Mouse (Mus musculus): ENCODE results near the gene Ctc1. TPM values are rescaled to one million over a fixed set of nuclear protein-coding genes. Genes with fewer than 3 reads are reported as not detected.

The Ctc1 gene
- total RNA-seq, 2 experiments from 2014 or later, result 37.8 to 46.0 TPM

DNA sequence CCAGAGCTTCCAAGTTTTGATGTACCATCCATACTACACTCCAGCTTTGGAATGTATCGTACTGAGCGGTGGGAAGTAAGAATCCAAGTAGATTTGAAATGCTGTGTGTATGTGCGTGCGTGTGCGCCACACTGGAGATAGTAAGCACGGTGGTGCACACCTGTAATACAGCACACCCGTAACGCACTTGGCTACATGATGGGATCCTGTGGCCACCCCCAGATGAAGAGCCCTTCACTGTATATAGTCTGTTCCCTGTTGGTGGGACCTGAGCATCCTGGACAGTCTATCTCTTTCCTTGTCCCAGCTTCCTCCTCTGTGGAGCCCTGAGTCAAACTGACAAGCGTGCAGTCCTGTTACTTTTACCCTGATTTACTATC, 30.7 kb downstream of the Ctc1 start:
- DNase-seq (ENCODE audit: low spot score in 2 of 2), result no peak

DNA sequence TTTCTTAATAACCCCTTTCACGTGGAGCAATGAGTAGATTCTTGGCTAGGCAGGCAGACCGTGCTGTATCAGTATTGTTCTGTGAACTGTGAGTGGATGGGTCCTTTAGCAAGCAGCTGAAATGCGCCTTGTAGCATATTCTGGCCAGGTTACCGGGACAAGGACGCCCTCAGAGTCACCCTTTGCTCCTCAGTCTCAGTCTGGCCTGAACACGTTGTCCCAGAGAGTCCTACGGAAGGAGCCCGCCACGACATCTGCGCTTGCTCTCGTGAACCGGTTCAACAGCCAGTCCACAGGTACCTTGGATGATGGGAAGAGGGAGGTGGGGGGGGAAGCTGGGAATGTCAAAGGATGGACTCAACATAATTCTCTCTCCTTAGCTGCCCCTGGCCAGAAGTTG, 31.9 kb downstream of the Ctc1 start:
- no peak for DNase-seq (ENCODE audit: low spot score in 2 of 2)

GRCm38 (mm10) chr11:69048151-69048550, 32.4 kb downstream of the Ctc1 start:
- no peak for DNase-seq (ENCODE audit: low spot score in 2 of 2)

GRCm38 (mm10) chr11:69050748-69051147, 35.0 kb downstream of the Ctc1 start:
- DNase-seq (ENCODE audit: low spot score in 2 of 2), result no peak

DNA sequence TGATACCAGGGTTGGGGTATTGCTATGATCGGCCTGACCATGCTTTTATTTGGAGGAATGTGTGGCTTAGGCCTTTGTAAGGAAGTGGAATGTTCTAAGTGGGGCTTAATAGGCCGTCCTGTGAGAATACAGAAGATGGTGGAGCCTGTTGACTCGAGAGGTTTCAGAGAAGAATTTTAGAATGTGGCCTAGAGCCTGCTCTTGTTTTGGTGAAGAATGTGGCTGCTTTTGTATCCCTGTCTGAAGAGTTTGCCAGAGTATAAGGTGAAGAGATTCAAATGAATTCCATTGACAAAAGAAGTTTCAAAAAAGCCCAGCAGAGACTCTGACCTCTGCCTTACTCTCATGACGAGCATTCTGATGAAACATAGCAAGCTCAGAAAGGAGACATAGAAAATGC, 36.1 kb downstream of the Ctc1 start:
- no peak for DNase-seq (ENCODE audit: low spot score in 2 of 2)

GRCm38 (mm10) chr11:69052824-69053421, 37.2 kb downstream of the Ctc1 start:
- DNase-seq (ENCODE audit: low spot score in 2 of 2), result no peak

DNA sequence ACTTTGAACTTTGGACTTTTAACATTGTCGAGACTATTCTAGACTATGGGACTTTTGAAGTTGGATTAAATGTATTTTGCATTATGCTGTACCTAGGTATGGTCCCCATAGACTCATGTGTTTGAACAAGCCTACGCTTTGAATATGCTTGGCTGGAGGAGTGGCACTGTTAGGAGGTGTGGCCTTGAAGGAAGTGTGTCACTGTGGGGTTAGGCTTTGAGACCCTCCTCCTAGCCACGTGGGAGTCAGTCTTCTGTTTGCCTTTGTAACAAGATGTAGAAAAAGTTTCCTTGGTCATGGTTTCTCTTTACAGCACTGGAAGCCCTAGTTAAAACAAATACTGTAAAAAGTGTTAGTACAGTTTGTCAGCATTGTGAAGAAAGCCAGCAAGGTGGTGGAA, 38.1 kb downstream of the Ctc1 start:
- DNase-seq (ENCODE audit: low spot score in 2 of 2), result no peak

GRCm38 (mm10) chr11:69058265-69058664, 42.6 kb downstream of the Ctc1 start:
- no peak for DNase-seq (ENCODE audit: low spot score in 2 of 2)

GRCm38 (mm10) chr11:69058729-69059356, 43.1 kb downstream of the Ctc1 start:
- no peak for DNase-seq (ENCODE audit: low spot score in 2 of 2)

DNA sequence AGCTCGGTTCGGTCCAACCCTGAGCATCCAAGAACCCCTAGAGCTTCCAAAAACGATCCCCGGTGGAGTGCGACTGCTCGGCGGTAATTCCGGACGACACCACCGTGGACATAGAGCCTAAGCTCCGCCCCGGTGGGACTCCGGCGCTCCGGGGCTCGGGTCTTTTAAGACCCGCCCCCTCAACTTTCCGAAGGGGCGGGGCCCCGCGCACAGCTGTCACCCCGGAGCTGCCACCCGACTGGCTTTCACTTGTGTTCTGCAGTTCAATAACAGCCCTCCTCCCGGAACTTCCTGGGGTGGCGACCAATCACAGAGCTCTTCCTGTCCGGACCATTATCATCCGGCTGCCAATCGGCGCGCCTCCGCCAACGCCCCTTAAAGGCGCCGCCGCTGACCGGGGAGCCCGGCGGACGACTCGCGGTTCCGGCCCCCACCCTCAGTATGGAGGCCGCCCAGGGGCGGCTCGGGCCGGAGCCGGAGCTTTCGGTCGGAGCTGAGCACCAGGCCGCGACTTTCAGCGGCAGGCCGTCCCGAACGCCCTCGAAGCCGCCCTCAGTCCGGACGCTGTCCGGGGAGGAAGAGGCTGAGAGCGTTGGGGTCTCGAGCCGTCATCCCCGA, 43.8 kb downstream of the Ctc1 start, which contains the start of gene Borcs6:
Gene Borcs6 (plus strand): TSS at position 361 of the 618 bp plus-strand sequence.
- DNase-seq (ENCODE audit: low spot score in 2 of 2), result peak; percentile 91 to 96

DNA sequence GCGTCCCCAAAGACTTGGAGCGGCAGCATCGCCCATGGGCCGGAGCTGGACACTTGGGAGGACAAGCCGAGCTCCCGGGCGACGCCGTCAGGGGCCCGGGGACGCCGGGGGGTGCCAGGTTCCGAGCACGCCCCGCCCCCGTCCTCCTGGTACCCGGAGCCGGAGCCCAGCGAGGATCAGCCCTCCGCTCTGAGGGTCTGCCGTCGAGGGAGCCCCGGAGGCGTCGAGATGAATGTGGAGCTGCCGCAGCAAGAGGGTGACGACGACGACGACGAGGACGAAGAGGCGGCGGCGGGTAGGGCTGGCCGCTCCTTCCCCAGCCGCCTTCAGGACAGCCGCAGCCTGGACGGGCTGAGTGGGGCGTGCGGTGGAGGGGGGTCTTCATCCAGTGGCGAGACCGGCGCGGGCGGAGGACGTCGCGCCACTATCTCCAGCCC, 44.3 kb downstream of the Ctc1 start:
- DNase-seq (ENCODE audit: low spot score in 2 of 2), result peak; percentile 36 to 48

DNA sequence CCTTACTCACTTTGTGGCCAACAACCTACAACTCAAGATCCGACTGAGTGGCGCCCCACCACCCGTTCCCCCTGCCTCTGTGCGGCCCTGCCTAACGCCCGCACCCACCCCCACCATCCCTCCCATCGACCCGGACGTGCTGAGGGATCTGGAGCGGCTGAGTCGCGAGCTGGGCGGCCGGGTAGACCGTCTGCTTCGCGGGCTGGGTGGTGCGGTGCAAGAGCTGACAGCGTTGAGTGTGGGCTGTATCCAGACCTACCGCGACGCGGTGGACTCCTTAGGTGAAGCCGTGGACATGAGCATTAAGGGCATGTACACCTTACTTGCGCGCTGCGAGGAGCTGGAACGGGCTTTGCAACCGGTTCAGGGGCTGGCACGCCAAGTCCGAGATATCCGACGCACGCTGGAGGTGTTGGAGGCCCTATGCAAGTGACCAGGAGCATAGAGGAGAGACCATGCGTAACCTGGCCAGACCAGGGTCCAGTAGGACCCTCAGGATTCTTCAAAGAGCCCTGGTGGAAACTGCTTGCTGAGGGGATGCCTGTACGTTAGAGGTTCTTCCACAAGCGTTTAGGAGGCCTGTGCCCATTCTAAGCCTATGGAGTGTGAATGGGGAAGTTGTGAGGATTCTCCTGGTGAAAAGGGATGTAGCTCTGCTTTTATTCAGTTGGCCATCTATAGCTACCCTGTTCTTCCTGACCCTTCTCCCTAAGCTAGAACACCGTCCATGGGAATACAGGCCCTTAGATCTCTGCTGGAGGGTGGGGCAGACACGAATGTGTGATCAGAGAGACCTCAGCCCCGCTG, 44.9 kb downstream of the Ctc1 start:
- DNase-seq (ENCODE audit: low spot score in 2 of 2), result peak; percentile 25 to 35

DNA sequence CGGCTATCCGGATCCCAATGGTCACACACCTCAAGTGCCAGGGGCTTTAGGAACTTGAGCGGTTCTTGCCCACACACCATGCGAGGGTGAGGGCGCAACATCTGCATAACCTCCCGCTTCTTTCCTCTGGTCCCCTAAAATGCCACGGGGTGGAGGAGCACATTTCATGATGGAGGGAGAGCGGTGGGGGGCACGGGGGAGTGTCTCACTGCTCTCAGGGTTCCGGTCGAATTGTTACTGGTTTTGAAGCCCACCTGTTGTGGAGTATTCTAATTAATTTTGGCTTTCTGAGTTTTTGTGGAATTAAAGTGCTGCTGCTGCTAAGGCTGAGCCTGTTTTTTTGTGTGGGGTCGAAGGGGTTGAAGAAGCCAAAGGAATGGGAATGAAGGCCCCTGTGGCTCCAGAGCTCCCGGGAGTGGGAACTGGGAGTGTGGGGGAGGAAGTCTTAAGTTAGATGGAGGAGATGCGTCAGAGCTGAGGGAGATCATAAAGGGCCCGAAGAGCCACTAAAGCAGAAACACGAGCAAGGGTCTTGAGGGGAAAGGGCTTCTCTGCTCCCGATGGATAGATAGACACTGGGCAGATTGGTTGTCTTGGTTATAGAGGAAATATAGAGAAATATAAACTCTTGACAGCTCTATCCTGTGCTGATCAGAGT, 45.7 kb downstream of the Ctc1 start:
- DNase-seq (ENCODE audit: low spot score in 2 of 2), result peak; percentile 18 to 25

DNA sequence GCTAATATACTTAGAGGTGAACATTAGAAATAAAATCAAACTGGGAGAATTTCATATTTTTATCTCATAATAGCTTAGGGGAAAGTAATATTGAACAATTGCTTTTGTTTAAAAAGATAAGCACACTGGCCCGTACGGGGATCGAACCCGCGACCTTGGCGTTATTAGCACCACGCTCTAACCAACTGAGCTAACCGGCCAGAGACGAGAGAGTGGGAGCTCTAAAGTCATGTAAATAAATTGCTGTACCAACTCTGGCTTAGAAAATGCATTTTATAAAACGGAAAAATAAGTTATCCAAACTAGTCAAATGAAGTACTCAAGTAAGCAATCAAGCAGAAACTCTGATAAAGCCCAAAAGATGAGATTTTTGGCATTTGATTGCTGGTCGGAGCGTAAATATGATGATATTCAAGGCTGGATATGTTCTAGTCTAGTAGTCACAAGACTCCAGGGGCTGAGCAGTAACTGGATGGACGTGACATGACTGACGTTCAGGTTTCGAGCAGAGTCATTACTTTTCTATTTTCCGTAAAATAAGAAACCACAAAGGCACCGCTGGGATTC, 46.6 kb downstream of the Ctc1 start:
- DNase-seq (ENCODE audit: low spot score in 2 of 2), result peak; percentile 81 to 82

DNA sequence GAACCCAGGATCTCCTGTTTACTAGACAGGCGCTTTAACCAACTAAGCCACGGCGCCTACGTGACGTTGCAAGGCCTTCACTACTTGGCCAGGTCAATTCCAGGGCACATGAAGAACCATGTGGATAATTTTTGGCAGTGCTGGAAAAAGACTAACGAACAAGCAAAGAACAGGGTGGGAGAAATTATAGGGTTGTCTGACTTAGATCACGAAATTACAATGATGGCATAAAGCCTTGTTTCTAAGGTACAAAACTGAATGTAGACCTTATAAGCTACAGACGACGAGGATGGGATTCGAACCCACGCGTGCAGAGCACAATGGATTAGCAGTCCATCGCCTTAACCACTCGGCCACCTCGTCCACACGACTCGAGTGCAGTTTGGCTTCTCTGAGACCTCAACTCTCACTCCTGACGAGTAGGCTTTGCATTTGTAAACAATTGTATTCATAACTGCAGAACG, 47.1 kb downstream of the Ctc1 start:
- peak; percentile 95 to 97 for DNase-seq (ENCODE audit: low spot score in 2 of 2)

DNA sequence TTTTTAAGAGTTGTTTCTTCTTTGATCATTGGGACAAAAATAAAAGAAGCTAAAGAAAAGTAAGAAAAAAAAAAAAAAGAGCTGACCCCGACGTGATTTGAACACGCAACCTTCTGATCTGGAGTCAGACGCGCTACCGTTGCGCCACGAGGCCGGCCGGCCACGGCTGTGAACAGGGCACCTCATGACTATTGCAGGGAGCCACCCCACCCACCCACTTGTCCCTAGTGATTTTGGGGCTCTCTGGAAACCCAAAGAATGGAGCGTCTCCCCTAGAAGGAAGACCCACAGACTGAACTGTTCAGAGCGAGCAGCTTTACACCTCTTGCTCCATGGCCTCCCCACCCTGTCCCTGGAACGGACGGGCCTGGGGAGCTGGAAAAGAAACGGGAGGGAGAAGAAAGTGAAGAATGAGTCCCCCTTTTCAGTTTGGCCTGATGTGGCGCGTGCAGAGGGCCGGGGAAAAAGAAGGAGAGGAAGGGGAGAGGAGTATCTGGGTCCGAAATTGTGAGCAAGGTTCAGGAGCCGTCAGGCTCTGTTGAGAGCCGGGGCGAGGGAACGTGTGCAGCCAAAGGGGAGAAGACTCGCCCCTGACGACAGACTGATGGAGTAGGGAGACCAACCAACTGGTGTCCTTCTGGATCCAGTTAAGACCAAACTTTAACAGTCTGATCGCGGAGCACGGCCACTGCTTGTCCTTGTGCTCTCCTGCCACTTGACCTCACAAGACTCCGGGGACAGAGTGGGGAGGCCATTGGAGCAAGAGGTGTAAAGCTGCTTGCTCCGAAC, 47.9 kb downstream of the Ctc1 start:
- peak; percentile 77 to 78 for DNase-seq (ENCODE audit: low spot score in 2 of 2)

DNA sequence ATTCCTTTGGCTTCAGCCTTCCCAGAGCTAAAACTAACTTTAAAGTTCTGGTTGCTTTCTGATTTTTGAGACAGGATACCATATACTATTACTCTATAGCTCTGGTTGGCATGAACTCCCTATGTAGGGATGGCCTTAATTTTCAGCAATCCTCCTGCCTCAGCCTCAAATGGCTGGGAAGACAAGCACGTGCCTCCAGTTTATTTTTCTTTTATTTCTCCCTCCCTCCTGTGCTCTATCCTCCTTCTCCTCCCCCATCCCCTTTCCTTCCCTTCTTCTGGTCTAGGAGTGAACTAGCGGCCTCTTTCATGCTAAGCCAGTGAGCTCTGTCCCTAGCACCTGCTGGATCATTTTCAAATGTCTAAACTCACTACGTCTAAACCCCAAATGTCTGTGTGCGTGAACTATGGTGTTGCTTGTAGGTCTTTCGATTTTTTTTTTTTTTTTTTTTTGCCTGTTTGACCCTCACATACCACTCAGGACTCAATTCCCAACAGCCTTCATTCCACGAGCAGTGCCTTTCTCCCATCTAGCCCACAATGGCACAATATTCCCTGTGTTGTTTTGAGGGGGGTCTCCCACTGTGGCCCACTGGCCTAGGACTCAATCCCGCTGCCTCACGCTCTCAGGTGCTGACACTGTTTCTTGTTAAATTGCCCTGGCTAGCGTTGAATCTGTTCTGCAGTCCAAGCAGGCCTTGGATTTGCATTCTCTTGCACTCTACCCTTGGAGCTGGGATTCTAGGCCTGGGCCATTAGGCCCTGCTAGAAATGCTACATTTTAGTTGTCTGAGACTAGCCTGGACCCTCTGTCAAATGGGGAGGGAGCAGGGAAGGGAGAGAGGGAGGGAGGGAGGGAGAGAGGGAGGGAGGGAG, 48.8 kb downstream of the Ctc1 start:
- no peak for DNase-seq (ENCODE audit: low spot score in 2 of 2)

GRCm38 (mm10) chr11:69065394-69065925, 49.7 kb downstream of the Ctc1 start:
- no peak for DNase-seq (ENCODE audit: low spot score in 2 of 2)

Measured in left cerebral cortex, adult 18-20 months (tissue).